Mouse (Mus musculus) C2C12 (cell line): ENCODE measurements around the gene Ptpra.

Experiments used
- CEBPB ChIP-seq: IDR thresholded peaks from one replicate; pipeline ENCODE4 v1.6.1; 2011; ENCODE audit warnings: low read depth, mild to moderate bottlenecking, control low read depth, moderate library complexity
- CTCF ChIP-seq: IDR thresholded peaks from one replicate; pipeline ENCODE4 v1.5.1; 2011; ENCODE audit not compliant: control insufficient read depth, insufficient read depth, insufficient read length
- FOSL1 ChIP-seq: IDR thresholded peaks from one replicate; pipeline ENCODE4 v1.8.0; 2011; ENCODE audit warnings: mild to moderate bottlenecking, low read length; ENCODE audit not compliant: poor library complexity, insufficient read depth, severe bottlenecking
- MAX ChIP-seq: IDR thresholded peaks from one replicate; pipeline ENCODE4 v1.6.1; 2011; ENCODE audit warnings: mild to moderate bottlenecking, control low read depth
- MYOD1 ChIP-seq: IDR thresholded peaks from one replicate; pipeline ENCODE4 v1.6.1; 2011; ENCODE audit warnings: low read depth; ENCODE audit not compliant: control insufficient read depth, insufficient read length
- MYOG ChIP-seq: IDR thresholded peaks from one replicate; pipeline ENCODE4 v1.6.1; 2011; ENCODE audit not compliant: control insufficient read depth, insufficient read length; ENCODE audit errors: extremely low read depth
- USF1 ChIP-seq: IDR thresholded peaks from one replicate; pipeline ENCODE4 v1.6.1; 2011; ENCODE audit warnings: low read depth, mild to moderate bottlenecking, control low read depth, moderate library complexity

DNA sequence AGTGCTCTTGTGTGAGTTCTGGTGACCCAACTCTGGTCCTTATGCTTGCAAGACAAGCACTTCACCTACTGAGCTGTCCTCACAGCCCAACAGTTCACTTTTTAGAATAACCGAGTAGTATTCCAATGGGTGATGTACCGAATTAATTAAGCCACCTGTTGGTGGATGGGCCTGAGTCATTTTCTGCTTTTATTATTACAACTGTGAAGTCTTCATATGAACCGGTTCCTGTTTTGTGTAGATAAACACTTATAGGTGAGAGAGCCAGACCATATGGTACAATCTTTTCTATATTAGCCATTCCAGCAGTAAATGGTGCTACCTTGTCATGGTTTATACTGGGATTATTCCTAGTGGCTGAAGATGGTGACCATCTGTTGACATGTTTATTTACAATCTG lies 37.3 kb upstream of the Ptpra start:
- TF ChIP-seq CTCF (no peak), USF1 (no peak), MAX (no peak), MYOG (no peak), CEBPB (no peak), FOSL1 (no peak), MYOD1 (no peak)
